Mouse (Mus musculus) spleen, embryonic (tissue): ENCODE measurements around the gene Abcg5.

ENCODE experiments used
- CTCF ChIA-PET: fragments of 350-600 bp; sonication (Branson Sonifier 250); formaldehyde crosslinking; loops from one replicate; lab custom pipeline; 2022; lab: Charles Lee

Gene Abcg5

GRCm38 (mm10) chr17:84645894-84646293 is 36.9 kb downstream of the Abcg5 start:
- CTCF ChIA-PET = no interaction called here

- CTCF ChIA-PET = no interaction called here
These were observed 37.7 kb downstream of the Abcg5 start for GRCm38 (mm10) chr17:84645119-84645518.

DNA sequence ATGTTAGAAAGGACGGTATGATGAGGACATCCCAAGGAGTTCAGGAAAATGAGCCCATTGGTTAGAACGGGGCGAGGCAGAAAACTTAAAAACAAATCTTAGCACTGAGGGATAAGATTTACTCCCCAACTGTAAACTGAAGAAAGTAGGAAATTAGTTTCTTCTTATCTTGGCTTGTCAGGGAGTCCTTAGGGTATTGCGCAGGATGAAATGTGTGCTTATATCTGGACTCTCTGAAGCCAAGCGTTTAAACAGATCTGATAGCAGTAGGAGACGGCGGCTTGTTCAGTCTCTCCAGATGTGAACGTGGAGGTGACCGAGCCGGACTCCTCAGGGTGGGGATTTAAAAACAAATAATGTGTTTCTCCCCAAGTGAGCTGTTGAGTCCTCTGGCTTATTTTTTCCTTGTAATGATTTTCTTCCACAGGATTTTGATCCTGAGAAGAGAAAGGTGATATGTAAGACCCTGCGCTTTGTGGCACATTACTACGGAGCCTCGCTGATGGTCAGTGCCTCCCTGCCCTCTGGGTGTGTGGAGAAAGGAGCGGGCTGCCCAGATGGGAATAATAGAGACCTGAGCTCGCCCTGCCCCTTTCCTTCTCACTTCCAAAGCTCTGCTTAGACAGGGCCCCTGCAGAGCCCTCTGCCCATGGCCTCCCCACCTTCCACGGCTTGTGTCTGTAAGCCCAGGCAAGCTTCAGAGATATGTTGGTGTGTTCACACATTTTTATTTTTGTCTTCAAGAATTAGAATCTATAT is 38.3 kb downstream of the Abcg5 start:
- CTCF ChIA-PET = no interaction called here

- CTCF ChIA-PET = no interaction called here
These were observed 40.5 kb downstream of the Abcg5 start for GRCm38 (mm10) chr17:84642324-84642723.

GRCm38 (mm10) chr17:84641893-84642292 is 40.9 kb downstream of the Abcg5 start:
- CTCF ChIA-PET = interaction anchor here (0.6 kb wide), 1 partner anchor 31 kb away, joined by 3 read pairs; no protein-coding TSS in a partner anchor

DNA sequence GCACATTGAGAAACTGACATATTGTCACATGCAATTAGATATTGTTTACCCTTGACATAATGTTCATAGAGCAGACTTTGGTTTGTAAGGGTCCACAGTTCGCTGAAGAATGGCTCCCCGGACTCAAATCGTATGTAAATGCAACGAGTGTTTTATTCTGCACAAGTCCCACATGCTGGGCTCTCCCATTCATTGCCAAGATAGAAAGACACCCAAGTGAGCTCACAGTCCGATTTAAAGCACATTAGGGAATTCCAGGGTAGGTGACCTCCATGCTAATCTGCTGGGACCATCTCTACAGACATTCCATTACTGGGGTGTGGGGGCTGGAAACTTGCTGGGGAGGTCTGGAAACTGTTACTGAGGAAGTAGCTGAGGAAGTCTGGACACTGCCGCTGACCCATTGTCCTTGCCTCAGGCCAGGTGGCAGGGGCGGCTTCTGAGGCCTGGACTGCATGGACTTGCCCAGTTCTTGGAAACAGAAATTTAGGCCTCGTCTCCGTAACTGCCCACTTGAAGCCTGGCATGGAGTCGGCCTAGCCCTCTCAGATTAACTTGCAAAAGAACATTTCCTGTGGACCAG is 42.9 kb downstream of the Abcg5 start:
- CTCF ChIA-PET = no interaction called here

DNA sequence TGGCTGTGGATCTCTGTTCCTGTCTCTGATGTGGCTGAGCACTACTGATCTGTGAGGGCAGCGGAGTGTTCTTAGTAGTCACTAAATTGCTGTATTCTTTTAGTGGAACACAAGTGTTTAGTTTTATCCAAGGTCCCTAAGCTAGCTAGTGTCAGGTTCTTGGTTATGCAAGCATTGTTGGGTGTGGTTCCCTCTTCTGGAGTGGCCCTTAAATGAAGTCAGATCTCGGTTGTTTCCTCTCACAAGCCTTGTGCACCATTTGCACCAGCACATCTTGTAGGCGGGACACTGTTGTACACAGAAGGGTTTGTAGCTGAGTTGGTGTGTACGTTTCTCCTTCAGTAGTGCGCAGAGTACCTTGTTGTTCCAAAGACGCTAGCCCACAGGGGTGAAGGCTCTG is 44.8 kb downstream of the Abcg5 start:
- CTCF ChIA-PET = no interaction called here

DNA sequence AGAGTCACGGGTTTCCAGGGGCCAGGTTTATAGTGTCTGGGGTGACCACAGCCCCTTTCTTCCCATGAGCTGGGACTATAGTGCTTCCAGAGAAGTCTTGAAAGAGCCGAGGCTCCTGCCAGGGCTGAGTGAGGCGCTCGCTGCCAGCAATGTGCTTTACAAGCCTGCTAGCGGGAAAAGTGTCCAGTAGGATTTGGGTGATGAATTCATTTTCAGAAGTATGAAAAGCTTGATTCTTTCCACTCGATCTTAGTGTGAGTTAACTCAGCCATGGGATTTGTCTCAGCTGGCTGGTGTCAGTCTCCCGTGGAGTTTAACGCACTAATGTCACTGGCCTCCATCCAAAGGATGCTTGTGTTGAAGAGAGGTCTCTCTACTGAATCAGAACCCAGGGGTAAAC is 46.5 kb downstream of the Abcg5 start:
- CTCF ChIA-PET = no interaction called here

DNA sequence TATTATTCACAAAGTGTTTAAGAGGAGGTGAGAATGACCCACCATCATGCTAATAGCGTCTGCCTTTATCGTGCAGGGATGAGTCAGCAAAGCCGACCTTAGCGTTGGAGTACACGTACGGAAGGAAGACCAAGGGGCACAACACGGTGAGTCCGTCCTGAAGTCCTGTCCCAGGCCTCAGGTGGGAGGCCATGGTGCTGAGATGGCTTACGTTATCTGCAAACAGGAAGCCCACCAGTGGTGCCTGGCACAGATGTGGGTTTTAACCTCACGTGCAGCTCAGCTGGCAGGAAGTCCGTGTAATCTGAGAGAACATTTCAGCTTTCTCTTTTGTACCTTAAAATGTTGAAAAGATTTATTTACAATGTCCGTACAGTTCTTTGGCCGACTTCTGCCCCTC is 49.4 kb downstream of the Abcg5 start:
- CTCF ChIA-PET = interaction anchor here (0.7 kb wide), 1 partner anchor 381 kb away, joined by 3 read pairs; no protein-coding TSS in a partner anchor

DNA sequence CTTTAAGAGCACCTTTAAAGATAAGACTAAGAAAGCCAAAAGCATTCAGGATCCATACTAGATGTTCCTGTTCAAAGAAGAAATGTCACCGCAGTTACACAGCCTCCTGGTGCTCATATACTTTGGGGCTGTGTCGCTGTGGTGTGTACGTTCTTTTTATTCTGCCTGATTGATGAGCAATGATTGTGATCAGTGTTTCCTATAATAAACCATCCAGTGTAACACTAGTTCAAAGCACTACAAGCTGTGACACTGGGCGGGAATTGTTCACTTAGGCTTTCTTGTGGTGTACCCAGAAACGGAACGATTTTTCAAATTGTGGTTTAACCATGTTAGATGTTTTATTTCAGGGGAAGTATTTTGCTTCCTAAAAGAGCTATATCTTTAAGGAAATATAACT is 51.0 kb downstream of the Abcg5 start:
- CTCF ChIA-PET = no interaction called here

- CTCF ChIA-PET = no interaction called here
These were observed 54.2 kb downstream of the Abcg5 start for GRCm38 (mm10) chr17:84628611-84629010.

DNA sequence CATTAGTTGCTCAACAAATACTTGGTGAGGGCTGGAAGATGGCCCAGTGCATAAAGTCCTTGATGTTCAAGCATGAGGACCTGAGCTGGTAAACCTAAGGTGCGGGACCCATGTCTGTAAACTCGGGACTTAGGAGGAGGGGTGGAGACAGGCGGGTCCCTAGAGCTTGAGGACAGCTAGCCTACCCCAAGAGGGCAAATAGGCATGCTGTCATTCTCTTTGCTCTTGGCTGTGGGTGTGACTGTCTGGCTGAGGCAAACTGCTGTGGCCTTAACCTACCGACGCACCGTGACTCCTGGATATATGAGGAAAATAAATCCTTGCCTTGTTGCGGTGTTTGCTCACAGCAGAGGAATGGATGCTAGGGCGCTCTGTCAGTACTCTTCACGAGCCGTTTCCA is 55.1 kb downstream of the Abcg5 start:
- CTCF ChIA-PET = no interaction called here

- CTCF ChIA-PET = interaction anchor here (0.5 kb wide), 1 partner anchor 48 kb away, joined by 6 read pairs; no protein-coding TSS in a partner anchor
These were observed 55.9 kb downstream of the Abcg5 start for GRCm38 (mm10) chr17:84626857-84627305.

DNA sequence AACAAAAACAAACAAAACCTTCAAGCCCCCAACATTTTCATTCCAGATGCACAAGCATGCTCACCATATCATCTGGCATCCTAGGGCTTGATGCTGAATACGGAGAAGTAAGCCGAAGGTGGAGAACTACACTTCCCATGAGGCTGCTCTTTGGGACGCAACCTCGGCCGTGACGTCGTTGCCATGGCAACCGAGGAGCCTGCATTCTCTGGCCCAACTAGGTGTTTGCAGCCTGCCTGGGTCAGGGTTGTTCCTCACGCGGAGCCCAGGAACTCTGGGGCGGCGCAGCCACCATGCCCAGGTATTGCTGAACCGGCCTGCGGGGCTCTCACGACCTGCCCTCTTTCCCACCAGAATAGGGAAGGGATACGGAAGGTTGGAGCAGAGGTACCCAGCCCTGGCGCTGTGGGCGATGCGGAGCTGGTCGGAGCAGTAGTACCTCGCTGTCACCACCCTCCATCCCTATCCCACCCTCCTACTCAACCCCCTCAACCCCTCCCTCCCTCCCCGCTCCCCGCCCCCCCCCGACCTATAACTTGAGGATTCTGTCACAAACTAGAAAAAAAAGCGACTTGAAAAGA is 56.4 kb downstream of the Abcg5 start, which contains the start of gene Dync2li1:
Gene Dync2li1, plus strand, starts transcription at position 221 of the 581 bp plus-strand sequence.
- CTCF ChIA-PET = no interaction called here

DNA sequence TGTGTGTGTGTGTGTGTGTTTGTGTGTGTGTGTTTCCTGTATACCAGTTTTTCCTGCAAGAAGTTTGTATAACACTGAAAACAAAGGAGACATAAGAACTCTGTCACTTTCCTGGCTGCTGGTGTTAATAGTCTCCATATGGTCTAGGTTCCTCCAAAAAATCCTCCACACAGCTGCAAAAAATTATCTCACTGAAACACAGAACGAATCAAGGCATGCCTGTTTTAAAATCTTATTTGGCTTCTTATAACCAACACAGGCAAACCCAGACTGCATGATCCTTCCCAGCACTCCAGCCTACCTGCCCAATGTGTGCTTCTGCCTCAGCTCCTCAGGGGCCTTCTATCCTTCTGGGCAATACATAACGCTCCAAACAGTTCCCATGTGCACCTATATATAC is 59.9 kb downstream of the Abcg5 start:
- CTCF ChIA-PET = no interaction called here

- CTCF ChIA-PET = no interaction called here
These were observed 60.8 kb downstream of the Abcg5 start for GRCm38 (mm10) chr17:84622028-84622427.

DNA sequence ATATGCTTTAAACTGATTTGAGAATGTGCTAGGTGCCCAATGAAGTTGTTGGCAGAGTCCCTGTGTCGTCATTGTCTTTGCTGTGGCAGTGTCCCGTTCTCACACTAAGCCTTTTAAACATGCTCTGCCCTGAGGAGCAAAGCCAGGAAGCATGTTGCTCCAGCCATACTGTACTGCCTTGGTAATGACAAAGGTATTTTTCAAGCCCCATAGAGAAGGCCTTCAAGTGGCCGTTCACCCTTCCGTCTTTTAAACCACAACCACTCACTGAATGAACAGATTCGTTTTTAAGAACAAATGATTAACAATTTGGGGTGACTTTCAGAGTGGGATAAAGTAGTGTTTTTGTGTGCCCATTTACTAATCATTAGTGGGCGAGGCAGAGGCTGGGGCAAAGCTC is 61.6 kb downstream of the Abcg5 start:
- CTCF ChIA-PET = interaction anchor here (0.6 kb wide), 1 partner anchor 593 kb away, joined by 3 read pairs; no protein-coding TSS in a partner anchor

- CTCF ChIA-PET = no interaction called here
These were observed 62.2 kb downstream of the Abcg5 start for GRCm38 (mm10) chr17:84620610-84621009.

GRCm38 (mm10) chr17:84620076-84620475 is 62.7 kb downstream of the Abcg5 start:
- CTCF ChIA-PET = no interaction called here

DNA sequence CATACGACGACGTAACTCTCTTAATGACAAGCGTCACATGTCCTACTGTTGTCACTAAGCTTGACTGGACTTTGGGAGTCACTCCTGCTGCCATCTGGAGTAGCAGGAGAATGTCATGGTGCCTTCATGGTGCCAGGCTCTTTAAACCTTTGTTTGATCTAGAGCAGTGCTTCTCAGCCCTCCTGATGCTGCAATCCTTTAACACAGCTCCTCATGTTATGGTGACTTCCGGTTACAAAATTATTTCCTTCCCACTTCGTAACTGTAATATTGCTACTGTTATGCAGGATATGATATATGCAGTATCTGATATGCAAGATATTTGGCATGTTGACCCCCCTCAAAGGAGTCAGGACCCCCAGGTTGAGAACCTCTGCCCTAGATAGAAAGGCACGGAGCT is 63.7 kb downstream of the Abcg5 start:
- CTCF ChIA-PET = interaction anchor here (0.6 kb wide), 1 partner anchor 77 kb away, joined by 5 read pairs; no protein-coding TSS in a partner anchor

GRCm38 (mm10) chr17:84617953-84618352 is 64.9 kb downstream of the Abcg5 start:
- CTCF ChIA-PET = interaction anchor here (0.7 kb wide), 2 partner anchors 11 to 193 kb away, joined by 4 read pairs; no protein-coding TSS in a partner anchor

- CTCF ChIA-PET = no interaction called here
These were observed 66.2 kb downstream of the Abcg5 start for GRCm38 (mm10) chr17:84616526-84617074.
